Mouse (Mus musculus) limb, embryonic 12.5 days (tissue): ENCODE measurements at regions not wholly inside any gene's neighbourhood (a gene's known extent, or its start where the extent isn't known, plus 50 kb on each side); places are given as distances from the start of the nearest gene placed in this dataset.

Source experiments
- ATAC-seq: fragments of 200-750 bp; cut with Nextera tagmentation; 2 replicates; pipeline ENCODE4 v1.8.0; 2017; ENCODE audit warnings: low read depth, moderate TSS enrichment; ENCODE audit not compliant: insufficient number of reproducible peaks, insufficient read depth, low FRiP score, low TSS enrichment
- H3K27ac ChIP-seq: fragments of 300-500 bp; sonication (generic); 2 replicates; pipeline ENCODE4 v1.5.1; 2016; ENCODE audit warnings: mild to moderate bottlenecking, moderate library complexity
- H3K27me3 ChIP-seq: fragments of 300-500 bp; sonication (generic); 2 replicates; pipeline ENCODE4 v1.6.1; 2016; ENCODE audit warnings: mild to moderate bottlenecking, moderate library complexity
- H3K36me3 ChIP-seq: fragments of 300-500 bp; sonication (generic); 2 replicates; pipeline ENCODE4 v1.6.1; 2016; ENCODE audit warnings: mild to moderate bottlenecking, moderate library complexity
- H3K4me1 ChIP-seq: fragments of 300-500 bp; sonication (generic); replicated peaks from 2 replicates; pipeline ENCODE4 v1.6.1; 2016
- H3K4me2 ChIP-seq: fragments of 300-500 bp; sonication (generic); 2 replicates; pipeline ENCODE4 v1.6.1; 2016; ENCODE audit warnings: mild to moderate bottlenecking, moderate library complexity
- H3K4me3 ChIP-seq: fragments of 300-500 bp; sonication (generic); replicated peaks from 2 replicates; pipeline ENCODE4 v1.5.1; 2016; ENCODE audit warnings: mild to moderate bottlenecking
- H3K9ac ChIP-seq: fragments of 300-500 bp; sonication (generic); replicated peaks from 2 replicates; pipeline ENCODE4 v1.6.1; 2016; ENCODE audit warnings: mild to moderate bottlenecking, moderate library complexity
- H3K9me3 ChIP-seq: fragments of 300-500 bp; sonication (generic); 2 replicates; pipeline ENCODE4 v1.6.1; 2016; ENCODE audit warnings: mild to moderate bottlenecking, moderate library complexity
- WGBS: fragments of 180-500 bp; shearing (Covaris S2); methylation state at CpG from one replicate; pipeline ENCODE4 v1.1.7; 2016; 5-methylcytosine and 5-hydroxymethylcytosine counted together

DNA sequence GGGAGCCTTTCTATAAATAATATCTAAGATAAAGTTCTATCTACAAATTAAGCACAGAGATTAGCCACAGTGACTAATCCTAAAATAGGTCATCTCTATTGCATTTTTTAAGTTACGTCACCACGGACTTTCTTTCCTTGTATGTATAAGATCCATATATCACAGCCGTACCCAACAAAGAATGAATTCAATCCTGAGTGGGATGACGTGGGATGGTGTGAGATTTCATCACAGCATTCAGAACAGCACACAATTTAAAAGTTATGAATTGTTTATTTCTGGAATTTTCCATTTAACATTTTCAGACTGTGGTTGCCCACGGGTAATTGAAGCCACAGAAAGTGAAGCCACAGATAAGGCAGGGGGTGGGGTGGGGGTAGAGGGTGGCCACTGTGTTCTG lies 129.0 kb upstream of the Dynlrb2 start:
- Histone ChIP-seq H3K27me3 (no peaks in the 10 kb centered on the region), H3K4me3 (no peak overlapping the region), H3K36me3 (no peaks in the 10 kb centered on the region), H3K27ac (no peak overlapping the region), H3K9ac (no peak overlapping the region), H3K9me3 (no peaks in the 10 kb centered on the region), H3K4me2 (no peak overlapping the region), H3K4me1 (peaks cover 9% of the 10 kb centered on the region)
- ATAC-seq, result no peak
- WGBS, result 79% methylated on average over 5 of the region's 5 CpGs

DNA sequence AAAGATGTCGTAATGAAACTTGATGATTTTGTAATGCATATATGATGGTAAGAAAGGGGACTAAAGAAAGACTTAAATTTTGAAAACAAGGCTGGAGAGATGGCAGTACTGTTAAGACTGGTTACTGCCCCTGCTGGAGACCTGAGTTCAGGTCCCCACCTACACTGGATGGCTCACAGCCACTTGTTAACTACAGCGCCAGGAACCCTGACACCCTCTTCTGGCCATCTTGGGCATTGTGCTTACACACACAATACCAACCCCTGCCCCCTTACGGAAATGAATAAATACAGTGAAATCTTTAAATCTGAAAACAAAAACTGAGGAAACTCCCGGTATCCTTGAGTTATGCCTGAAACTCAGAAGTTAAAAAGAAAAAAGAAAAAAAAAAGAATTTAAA lies 131.7 kb upstream of the Dynlrb2 start:
- Histone ChIP-seq H3K9ac (no peak overlapping the region), H3K4me1 (no peaks in the 10 kb centered on the region), H3K4me3 (no peak overlapping the region), H3K9me3 (no peaks in the 10 kb centered on the region), H3K36me3 (no peaks in the 10 kb centered on the region), H3K27ac (no peak overlapping the region), H3K4me2 (no peak overlapping the region), H3K27me3 (no peaks in the 10 kb centered on the region)
- ATAC-seq, result no peak
- 88% methylated on average over 4 of the region's 4 CpGs for WGBS

- no peak for ATAC-seq
- H3K27ac ChIP-seq, result no peak overlapping the region
- no peak overlapping the region for H3K9ac ChIP-seq
- H3K9me3 ChIP-seq, result no peaks in the 10 kb centered on the region
- H3K4me3 ChIP-seq, result no peak overlapping the region
- no peaks in the 10 kb centered on the region for H3K4me1 ChIP-seq
- WGBS, result 64% methylated on average over 3 of the region's 3 CpGs
- H3K27me3 ChIP-seq, result no peaks in the 10 kb centered on the region
- H3K4me2 ChIP-seq, result no peak overlapping the region
- no peaks in the 10 kb centered on the region for H3K36me3 ChIP-seq
Measured at GRCm38 (mm10) chr8:116372574-116372973, 132.2 kb upstream of the Dynlrb2 start.

- no peak overlapping the region for H3K4me3 ChIP-seq
- WGBS, result 86% methylated on average over 9 of the region's 9 CpGs
- no peak overlapping the region for H3K4me2 ChIP-seq
- no peak overlapping the region for H3K9ac ChIP-seq
- ATAC-seq, result no peak
- H3K9me3 ChIP-seq, result no peaks in the 10 kb centered on the region
- no peaks in the 10 kb centered on the region for H3K36me3 ChIP-seq
- no peaks in the 10 kb centered on the region for H3K27me3 ChIP-seq
- no peak overlapping the region for H3K27ac ChIP-seq
- H3K4me1 ChIP-seq, result no peaks in the 10 kb centered on the region
Measured at GRCm38 (mm10) chr8:116372056-116372455, 132.7 kb upstream of the Dynlrb2 start.

DNA sequence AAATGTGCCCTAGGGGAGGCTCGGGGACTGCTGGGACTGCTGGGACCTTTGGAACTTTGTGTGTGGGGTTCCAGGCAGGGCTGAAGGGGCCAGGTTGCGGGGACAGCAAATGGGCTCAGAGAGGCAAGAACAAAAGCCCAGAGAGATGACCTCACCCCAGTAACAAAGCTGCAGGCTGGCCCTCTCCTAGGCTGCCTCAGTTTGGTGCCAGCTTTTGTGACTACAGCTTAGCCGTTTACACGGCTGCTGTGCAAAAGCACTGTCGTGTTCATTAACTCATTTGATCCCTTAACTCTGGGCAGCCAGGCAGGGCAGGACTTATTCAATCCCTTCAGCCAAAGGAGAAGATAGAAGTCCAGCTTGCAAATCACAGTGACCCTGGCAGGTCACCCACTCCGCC lies 137.3 kb upstream of the Dynlrb2 start:
- Histone ChIP-seq H3K4me2 (no peak overlapping the region), H3K4me3 (no peak overlapping the region), H3K9ac (no peak overlapping the region), H3K27me3 (0 out of 2 replicates have a peak, but pooled peaks cover 3% of the 10 kb centered on the region), H3K4me1 (peaks cover 10% of the 10 kb centered on the region), H3K27ac (no peak overlapping the region), H3K36me3 (no peaks in the 10 kb centered on the region), H3K9me3 (no peaks in the 10 kb centered on the region)
- no peak for ATAC-seq
- 73% methylated on average over 6 of the region's 6 CpGs for WGBS

DNA sequence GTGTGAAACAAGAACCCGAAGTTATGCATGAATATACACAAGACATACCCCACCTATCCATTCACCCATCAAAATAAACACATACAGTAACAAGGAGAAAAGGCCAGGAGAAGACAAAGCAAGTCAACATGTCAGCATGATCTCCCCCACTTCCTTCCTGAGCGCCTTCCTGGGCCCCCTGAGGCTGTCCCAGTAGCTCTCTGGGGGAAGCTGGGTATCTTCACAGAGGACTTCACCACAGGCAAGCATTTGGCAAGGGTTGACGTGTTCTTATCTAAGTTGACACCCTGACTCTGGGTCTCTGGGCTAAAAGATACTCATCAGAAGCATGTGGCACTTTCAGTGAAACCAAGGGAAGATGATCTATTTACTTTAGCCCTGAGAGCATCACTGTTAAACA lies 138.1 kb upstream of the Dynlrb2 start:
- no peak overlapping the region for H3K4me2 ChIP-seq
- H3K27ac ChIP-seq, result no peak overlapping the region
- no peak overlapping the region for H3K4me3 ChIP-seq
- H3K27me3 ChIP-seq, result 0 out of 2 replicates have a peak, but pooled peaks cover 3% of the 10 kb centered on the region
- no peaks in the 10 kb centered on the region for H3K9me3 ChIP-seq
- ATAC-seq, result no peak
- H3K36me3 ChIP-seq, result no peaks in the 10 kb centered on the region
- H3K4me1 ChIP-seq, result peaks cover 12% of the 10 kb centered on the region
- 67% methylated on average over 3 of the region's 3 CpGs for WGBS
- H3K9ac ChIP-seq, result no peak overlapping the region

- Histone ChIP-seq H3K9ac (no peak overlapping the region), H3K27ac (no peak overlapping the region), H3K36me3 (no peaks in the 10 kb centered on the region), H3K27me3 (0 out of 2 replicates have a peak, but pooled peaks cover 3% of the 10 kb centered on the region), H3K4me1 (peaks cover 12% of the 10 kb centered on the region), H3K4me2 (no peak overlapping the region), H3K9me3 (no peaks in the 10 kb centered on the region), H3K4me3 (no peak overlapping the region)
- WGBS, result 93% methylated on average over 1 of the region's 1 CpGs
- no peak for ATAC-seq
Measured at GRCm38 (mm10) chr8:116364751-116365150, 140.0 kb upstream of the Dynlrb2 start.

DNA sequence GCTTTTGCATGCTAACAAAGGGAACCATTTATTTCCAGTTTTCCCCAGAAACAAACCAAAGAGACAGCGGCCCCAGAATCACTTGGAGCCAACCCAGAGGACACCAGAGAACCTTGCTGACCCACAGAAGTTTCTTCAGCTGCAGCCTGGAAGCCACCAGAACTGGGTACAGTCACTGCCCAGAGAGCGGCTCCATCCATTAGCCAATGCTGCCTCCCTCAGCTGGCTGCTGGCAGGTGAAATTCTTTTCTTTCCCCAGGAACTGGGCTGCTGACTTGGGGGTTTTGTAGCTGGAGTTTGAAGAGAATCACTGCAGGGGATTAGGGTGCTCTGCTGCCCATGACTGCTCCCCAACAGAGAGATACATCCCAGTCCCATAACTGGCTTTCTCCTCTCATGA lies 140.6 kb upstream of the Dynlrb2 start:
- 0 out of 2 replicates have a peak, but pooled peaks cover 3% of the 10 kb centered on the region for H3K27me3 ChIP-seq
- H3K9me3 ChIP-seq, result no peaks in the 10 kb centered on the region
- H3K27ac ChIP-seq, result no peak overlapping the region
- H3K4me2 ChIP-seq, result no peak overlapping the region
- 77% methylated on average over 2 of the region's 2 CpGs for WGBS
- H3K36me3 ChIP-seq, result no peaks in the 10 kb centered on the region
- H3K9ac ChIP-seq, result no peak overlapping the region
- no peak overlapping the region for H3K4me3 ChIP-seq
- ATAC-seq, result no peak
- H3K4me1 ChIP-seq, result peaks cover 12% of the 10 kb centered on the region

DNA sequence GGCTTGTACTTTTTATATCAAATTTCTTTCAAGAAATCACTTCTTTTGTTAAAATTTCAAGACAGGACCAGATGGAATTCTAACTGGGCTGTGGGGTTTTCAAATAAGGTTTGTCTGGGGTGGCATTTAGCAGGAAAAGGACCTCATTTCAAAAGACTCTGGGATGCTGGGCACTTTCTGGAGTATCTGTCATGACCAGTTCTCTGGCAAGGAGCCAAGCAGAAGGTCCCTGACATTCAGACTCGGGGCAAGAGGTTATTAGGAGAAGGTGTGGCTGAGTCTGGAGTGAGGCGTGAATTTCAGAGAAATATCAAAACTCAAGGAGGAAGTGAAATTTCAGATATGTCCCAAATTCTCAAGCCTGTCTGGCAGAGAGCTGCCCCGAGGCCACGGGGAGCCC lies 142.4 kb upstream of the Dynlrb2 start:
- H3K9ac ChIP-seq, result no peak overlapping the region
- no peaks in the 10 kb centered on the region for H3K9me3 ChIP-seq
- no peak overlapping the region for H3K27ac ChIP-seq
- 52% methylated on average over 4 of the region's 4 CpGs for WGBS
- H3K27me3 ChIP-seq, result 0 out of 2 replicates have a peak, but pooled peaks cover 3% of the 10 kb centered on the region
- no peak overlapping the region for H3K4me2 ChIP-seq
- no peak overlapping the region for H3K4me3 ChIP-seq
- no peak for ATAC-seq
- H3K36me3 ChIP-seq, result no peaks in the 10 kb centered on the region
- H3K4me1 ChIP-seq, result peaks cover 12% of the 10 kb centered on the region

- Histone ChIP-seq H3K27ac (no peak overlapping the region), H3K36me3 (no peaks in the 10 kb centered on the region), H3K4me3 (no peak overlapping the region), H3K4me2 (no peak overlapping the region), H3K9ac (no peak overlapping the region), H3K27me3 (no peaks in the 10 kb centered on the region), H3K9me3 (no peaks in the 10 kb centered on the region), H3K4me1 (peaks cover 12% of the 10 kb centered on the region)
- WGBS, result 83% methylated on average over 4 of the region's 4 CpGs
- no peak for ATAC-seq
Measured at GRCm38 (mm10) chr8:116359761-116360160, 145.0 kb upstream of the Dynlrb2 start.

- H3K4me3 ChIP-seq, result no peak overlapping the region
- no peaks in the 10 kb centered on the region for H3K9me3 ChIP-seq
- no peaks in the 10 kb centered on the region for H3K27me3 ChIP-seq
- H3K4me1 ChIP-seq, result no peaks in the 10 kb centered on the region
- no peak overlapping the region for H3K9ac ChIP-seq
- no peaks in the 10 kb centered on the region for H3K36me3 ChIP-seq
- H3K4me2 ChIP-seq, result no peak overlapping the region
- 74% methylated on average over 6 of the region's 6 CpGs for WGBS
- H3K27ac ChIP-seq, result no peak overlapping the region
- ATAC-seq, result no peak
Measured at GRCm38 (mm10) chr8:116354756-116355155, 150.0 kb upstream of the Dynlrb2 start.

DNA sequence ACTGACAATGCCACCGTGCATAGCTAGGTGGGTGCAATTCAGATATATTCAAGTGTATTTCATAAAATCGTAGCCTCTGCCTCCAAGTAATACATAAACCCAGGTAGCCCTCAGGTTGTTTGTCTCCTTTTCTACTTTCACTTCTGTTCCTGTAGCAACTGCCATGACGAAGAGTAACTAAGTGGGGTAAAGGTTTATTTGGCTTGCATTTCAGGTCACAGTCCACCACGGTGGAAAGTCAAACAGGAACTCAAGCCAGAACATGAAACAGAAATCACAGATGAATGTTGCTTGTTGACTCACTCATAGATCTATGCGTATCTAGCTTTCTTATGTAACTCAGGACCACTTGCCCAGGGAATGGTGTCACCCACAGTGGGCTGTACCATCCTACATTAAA lies 150.9 kb upstream of the Dynlrb2 start:
- no peaks in the 10 kb centered on the region for H3K27me3 ChIP-seq
- no peak overlapping the region for H3K27ac ChIP-seq
- H3K36me3 ChIP-seq, result no peaks in the 10 kb centered on the region
- ATAC-seq, result no peak
- WGBS, result 91% methylated on average over 5 of the region's 5 CpGs
- H3K4me3 ChIP-seq, result no peak overlapping the region
- H3K9me3 ChIP-seq, result no peaks in the 10 kb centered on the region
- no peaks in the 10 kb centered on the region for H3K4me1 ChIP-seq
- no peak overlapping the region for H3K9ac ChIP-seq
- H3K4me2 ChIP-seq, result no peak overlapping the region
